Mouse (Mus musculus): ENCODE data around the gene Kcnab1.

The Kcnab1 gene

GRCm38 (mm10) chr3:65204356-65205075, 95.3 kb downstream of the Kcnab1 start:
- DNase-seq, result no peak

GRCm38 (mm10) chr3:65205539-65206020, 96.4 kb downstream of the Kcnab1 start:
- DNase-seq, result no peak

- no peak for DNase-seq
These were observed 104.5 kb downstream of the Kcnab1 start for GRCm38 (mm10) chr3:65213725-65214124.

GRCm38 (mm10) chr3:65214635-65215034, 105.5 kb downstream of the Kcnab1 start:
- DNase-seq, result no peak

GRCm38 (mm10) chr3:65217673-65218579, 108.7 kb downstream of the Kcnab1 start:
- no peak for DNase-seq

GRCm38 (mm10) chr3:65220287-65220686, 111.1 kb downstream of the Kcnab1 start:
- no peak for DNase-seq

- DNase-seq, result no peak
These were observed 114.5 kb downstream of the Kcnab1 start for GRCm38 (mm10) chr3:65223635-65224034.

- no peak for DNase-seq
These were observed 121.8 kb downstream of the Kcnab1 start for GRCm38 (mm10) chr3:65230978-65231377.

- DNase-seq, result no peak
These were observed 122.4 kb downstream of the Kcnab1 start for GRCm38 (mm10) chr3:65231419-65232090.

- DNase-seq, result no peak
These were observed 139.8 kb downstream of the Kcnab1 start for GRCm38 (mm10) chr3:65249023-65249422.

- DNase-seq, result no peak
These were observed 151.3 kb downstream of the Kcnab1 start for GRCm38 (mm10) chr3:65260521-65260920.

- no peak for DNase-seq
These were observed 153.6 kb downstream of the Kcnab1 start for GRCm38 (mm10) chr3:65262506-65263422.

GRCm38 (mm10) chr3:65273317-65273716, 164.1 kb downstream of the Kcnab1 start:
- no peak for DNase-seq

GRCm38 (mm10) chr3:65277777-65278176, 168.6 kb downstream of the Kcnab1 start:
- no peak for DNase-seq

GRCm38 (mm10) chr3:65283366-65283765, 174.2 kb downstream of the Kcnab1 start:
- DNase-seq, result no peak

GRCm38 (mm10) chr3:65288994-65289393, 179.8 kb downstream of the Kcnab1 start:
- DNase-seq, result no peak

- no peak for DNase-seq
These were observed 187.8 kb downstream of the Kcnab1 start for GRCm38 (mm10) chr3:65296996-65297395.

GRCm38 (mm10) chr3:65299205-65299604, 190.0 kb downstream of the Kcnab1 start:
- DNase-seq, result no peak

- DNase-seq, result no peak
These were observed 192.3 kb downstream of the Kcnab1 start for GRCm38 (mm10) chr3:65301531-65301930.

- no peak for DNase-seq
These were observed 193.4 kb downstream of the Kcnab1 start for GRCm38 (mm10) chr3:65302559-65302958.

- DNase-seq, result no peak
These were observed 206.7 kb downstream of the Kcnab1 start for GRCm38 (mm10) chr3:65315837-65316236.

GRCm38 (mm10) chr3:65316738-65317137, 207.6 kb downstream of the Kcnab1 start:
- DNase-seq, result no peak
